Mouse (Mus musculus) cerebellum, adult 2 months (tissue): ENCODE results near the gene B2m. TPM values are rescaled to one million over a fixed set of nuclear protein-coding genes. Genes with fewer than 3 reads are reported as not detected.

ENCODE experiments used
- DNase-seq, 2 experiments: peaks; one replicate each; pipeline ENCODE4 v3.0.0; 2021
- H3K27ac ChIP-seq: fragments of 200-500 bp; 2 replicates; pipeline ENCODE4 v1.5.1; 2012; ENCODE audit warnings: low read length, control low read depth, inconsistent platforms; ENCODE audit not compliant: insufficient read depth
- H3K27me3 ChIP-seq: fragments of 200-500 bp; 2 replicates; pipeline ENCODE4 v1.6.1; 2012; ENCODE audit warnings: inconsistent platforms, mild to moderate bottlenecking, low read length, moderate library complexity; ENCODE audit not compliant: control insufficient read depth, insufficient read depth
- H3K4me1 ChIP-seq: fragments of 200-500 bp; 2 replicates; pipeline ENCODE4 v1.6.1; 2011; ENCODE audit warnings: low read length; ENCODE audit not compliant: control insufficient read depth, insufficient read depth
- H3K4me3 ChIP-seq: fragments of 200-500 bp; replicated peaks from 2 replicates; pipeline ENCODE3; 2011; ENCODE audit warnings: mild to moderate bottlenecking, low read depth, low read length, control low read depth; ENCODE audit not compliant: insufficient read depth
- CTCF ChIP-seq: fragments of 200-500 bp; IDR thresholded peaks from 2 replicates; pipeline ENCODE4 v1.5.1; 2011; ENCODE audit warnings: low read depth, mild to moderate bottlenecking, control low read depth, low read length, moderate library complexity, borderline replicate concordance; ENCODE audit not compliant: insufficient read depth
- POLR2A ChIP-seq: fragments of 200-500 bp; IDR thresholded peaks from 2 replicates; pipeline ENCODE4 v1.6.1; 2011; ENCODE audit warnings: low read length, control low read depth, borderline replicate concordance; ENCODE audit not compliant: insufficient read depth
- WGBS: fragments of 180-500 bp; shearing (Covaris S2); methylation state at CpG from one replicate; pipeline ENCODE4 v1.1.7; 2018; 5-methylcytosine and 5-hydroxymethylcytosine counted together
- polyA plus RNA-seq: library from polyadenylated mRNA; depleted of rRNA; stranded (reverse); fragments of >200 nt; gene quantifications from 2 replicates; pipeline ENCODE4 v1.2.3, GENCODE M21; 2012

The B2m gene
- polyA plus RNA-seq, 1 experiment: 152 TPM

DNA sequence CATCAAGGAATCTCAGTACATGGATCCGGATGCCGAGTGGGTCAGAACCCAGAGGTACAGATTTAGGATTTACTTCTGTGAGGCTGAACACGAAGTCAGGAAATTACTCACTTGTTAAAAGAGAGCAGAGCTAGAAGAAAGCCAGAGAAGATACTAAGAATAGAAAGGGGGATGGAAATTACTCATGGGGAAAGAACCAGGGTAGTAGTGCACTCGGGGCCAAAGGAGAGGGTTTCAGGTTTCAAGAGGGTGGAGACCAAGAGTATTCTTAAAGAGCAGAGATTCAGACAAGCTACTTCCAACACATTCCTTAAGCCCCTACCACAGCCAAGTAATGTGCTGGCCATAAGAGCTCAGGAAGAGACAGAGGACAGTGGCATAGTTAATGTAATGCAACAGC is 14.1 kb downstream of the B2m start:
- Histone ChIP-seq H3K4me3 (no peak overlapping the region), H3K27ac (no peak overlapping the region), H3K27me3 (no peaks in the 10 kb centered on the region), H3K4me1 (no peaks in the 10 kb centered on the region)
- WGBS: 23% methylated on average over 4 of the region's 4 CpGs
- TF ChIP-seq CTCF (no peak), POLR2A (no peak)
- no peak for DNase-seq

DNA sequence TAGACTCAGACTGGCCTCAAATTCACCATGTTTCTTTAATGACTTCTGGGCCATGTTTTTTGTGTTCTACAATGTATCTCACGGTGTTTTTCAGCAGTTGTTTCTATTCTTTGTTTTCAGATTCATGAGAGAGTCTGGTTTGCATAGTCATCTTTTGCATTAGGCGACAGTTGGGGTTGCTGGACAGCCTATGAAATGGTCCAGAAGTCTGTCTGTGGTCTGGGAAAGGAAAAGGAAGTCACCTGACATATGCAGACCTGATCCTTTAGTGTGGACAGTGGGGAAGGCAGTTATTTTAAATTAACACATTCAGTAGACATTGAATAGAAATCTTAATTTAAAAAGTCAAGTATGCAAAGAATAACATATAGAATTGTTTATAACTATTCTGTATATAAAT is 15.0 kb downstream of the B2m start:
- no peak overlapping the region for H3K27ac ChIP-seq
- TF ChIP-seq CTCF: no peak
- no peak for TF ChIP-seq POLR2A
- no peak overlapping the region for H3K4me3 ChIP-seq
- no peaks in the 10 kb centered on the region for H3K27me3 ChIP-seq
- no peak for DNase-seq
- no peaks in the 10 kb centered on the region for H3K4me1 ChIP-seq
- WGBS: 75% methylated on average over 2 of the region's 2 CpGs

DNA sequence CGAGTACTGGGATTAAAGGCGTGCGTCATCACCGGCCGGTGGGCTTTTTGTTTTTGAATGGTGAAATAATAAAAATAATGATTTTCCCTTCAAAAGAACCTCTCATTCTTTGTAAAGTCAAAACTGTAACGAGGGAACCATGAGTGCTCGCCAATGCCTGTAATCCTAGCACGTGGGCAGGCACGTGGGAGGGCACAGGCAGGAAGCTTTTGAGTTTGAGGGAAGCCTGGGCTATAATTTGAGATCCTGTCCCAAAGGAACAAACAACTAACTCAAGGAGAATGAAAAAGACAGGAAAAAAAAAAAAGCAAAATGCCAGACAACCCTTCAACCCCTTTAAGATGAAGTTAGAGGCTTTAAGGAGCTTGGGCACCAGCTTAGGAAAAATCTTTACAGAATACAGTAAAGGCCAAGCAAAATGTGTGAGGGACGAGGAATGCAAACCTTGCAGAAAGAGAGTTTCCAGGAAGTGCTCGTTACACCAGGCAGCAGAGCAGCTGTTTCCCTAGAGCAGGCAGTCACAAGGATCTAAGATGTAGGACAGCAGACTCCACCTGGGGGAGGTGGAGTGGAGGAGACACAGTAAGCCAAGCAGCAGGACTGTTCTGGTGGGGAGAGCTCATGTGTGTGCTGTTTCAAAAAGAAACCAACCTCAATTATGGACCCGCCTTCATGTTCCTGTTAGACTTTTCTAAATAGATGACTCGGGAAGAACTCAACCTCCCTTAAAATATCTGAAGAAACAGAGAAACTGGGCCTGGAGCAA is 16.1 kb downstream of the B2m start:
- Histone ChIP-seq H3K4me3 (no peak overlapping the region), H3K4me1 (no peaks in the 10 kb centered on the region), H3K27me3 (no peaks in the 10 kb centered on the region), H3K27ac (no peak overlapping the region)
- TF ChIP-seq POLR2A: no peak
- TF ChIP-seq CTCF: no peak
- 82% methylated on average over 13 of the region's 13 CpGs for WGBS
- DNase-seq: no peak

DNA sequence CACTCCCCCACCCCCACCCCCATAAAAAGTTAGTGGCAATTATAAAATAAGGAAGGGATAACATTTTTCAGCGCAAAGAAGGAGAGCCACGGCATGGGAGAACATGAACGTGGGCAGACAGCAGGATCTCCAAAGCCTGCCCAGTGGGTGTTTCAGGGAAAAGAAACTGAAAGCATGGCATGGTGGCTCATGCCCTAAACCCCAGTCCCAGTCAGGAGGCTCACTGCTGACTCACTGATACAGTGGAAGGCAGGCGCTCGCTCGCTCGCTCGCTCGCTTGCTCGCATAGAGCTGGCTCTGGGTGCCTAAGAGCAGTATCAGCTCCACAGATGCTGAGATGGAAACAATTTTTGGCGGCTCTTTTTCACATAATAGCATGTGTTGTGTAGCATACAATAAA is 16.8 kb downstream of the B2m start:
- TF ChIP-seq POLR2A: no peak
- no peak for TF ChIP-seq CTCF
- 78% methylated on average over 11 of the region's 11 CpGs for WGBS
- no peaks in the 10 kb centered on the region for H3K4me1 ChIP-seq
- H3K27me3 ChIP-seq: no peaks in the 10 kb centered on the region
- H3K27ac ChIP-seq: no peak overlapping the region
- no peak for DNase-seq
- H3K4me3 ChIP-seq: no peak overlapping the region

DNA sequence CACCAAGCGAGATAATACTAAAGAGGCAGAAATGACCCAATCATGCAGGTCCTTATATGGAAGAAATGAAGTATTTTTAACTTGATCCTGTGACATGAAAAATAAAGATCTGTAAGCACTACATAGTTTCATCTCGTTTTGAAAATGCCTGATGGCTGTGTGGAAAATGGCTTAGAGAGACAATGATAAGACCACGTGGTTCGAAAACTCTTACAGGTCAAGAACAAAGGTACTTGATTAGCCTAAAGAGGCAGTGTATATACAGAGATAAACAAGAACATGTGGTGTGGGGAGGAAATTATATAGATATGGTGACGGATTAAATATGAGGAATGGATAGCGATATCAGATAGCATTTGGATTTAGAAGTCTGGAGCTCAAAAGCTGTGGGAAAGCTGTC is 23.8 kb downstream of the B2m start:
- TF ChIP-seq POLR2A: no peak
- TF ChIP-seq CTCF: no peak
- Histone ChIP-seq H3K27me3 (no peaks in the 10 kb centered on the region), H3K4me1 (no peaks in the 10 kb centered on the region), H3K4me3 (no peak overlapping the region), H3K27ac (no peak overlapping the region)
- no peak for DNase-seq
- 92% methylated on average over 6 of the region's 6 CpGs for WGBS

DNA sequence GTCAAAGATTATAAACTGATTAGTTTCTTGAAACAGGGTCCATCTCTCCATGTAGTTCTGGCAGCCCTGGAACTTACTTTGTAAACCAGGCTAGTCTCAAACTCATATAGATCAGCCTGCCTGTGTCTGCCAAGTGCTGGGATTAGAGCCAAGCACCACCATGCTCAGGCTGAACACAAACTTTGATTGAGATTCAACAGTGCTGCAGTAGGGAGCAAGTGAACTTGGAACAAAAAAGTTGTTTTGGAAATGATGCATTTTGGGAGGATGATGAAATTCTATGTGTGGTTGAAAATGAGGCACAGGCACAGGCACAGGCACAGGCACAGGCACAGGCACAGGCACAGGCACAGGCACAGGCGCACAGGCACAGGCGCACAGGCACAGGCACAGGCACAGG is 24.7 kb downstream of the B2m start:
- DNase-seq: no peak
- no peak overlapping the region for H3K27ac ChIP-seq
- H3K27me3 ChIP-seq: no peaks in the 10 kb centered on the region
- H3K4me1 ChIP-seq: no peaks in the 10 kb centered on the region
- 86% methylated on average over 2 of the region's 2 CpGs for WGBS
- TF ChIP-seq POLR2A: no peak
- TF ChIP-seq CTCF: no peak
- no peak overlapping the region for H3K4me3 ChIP-seq

DNA sequence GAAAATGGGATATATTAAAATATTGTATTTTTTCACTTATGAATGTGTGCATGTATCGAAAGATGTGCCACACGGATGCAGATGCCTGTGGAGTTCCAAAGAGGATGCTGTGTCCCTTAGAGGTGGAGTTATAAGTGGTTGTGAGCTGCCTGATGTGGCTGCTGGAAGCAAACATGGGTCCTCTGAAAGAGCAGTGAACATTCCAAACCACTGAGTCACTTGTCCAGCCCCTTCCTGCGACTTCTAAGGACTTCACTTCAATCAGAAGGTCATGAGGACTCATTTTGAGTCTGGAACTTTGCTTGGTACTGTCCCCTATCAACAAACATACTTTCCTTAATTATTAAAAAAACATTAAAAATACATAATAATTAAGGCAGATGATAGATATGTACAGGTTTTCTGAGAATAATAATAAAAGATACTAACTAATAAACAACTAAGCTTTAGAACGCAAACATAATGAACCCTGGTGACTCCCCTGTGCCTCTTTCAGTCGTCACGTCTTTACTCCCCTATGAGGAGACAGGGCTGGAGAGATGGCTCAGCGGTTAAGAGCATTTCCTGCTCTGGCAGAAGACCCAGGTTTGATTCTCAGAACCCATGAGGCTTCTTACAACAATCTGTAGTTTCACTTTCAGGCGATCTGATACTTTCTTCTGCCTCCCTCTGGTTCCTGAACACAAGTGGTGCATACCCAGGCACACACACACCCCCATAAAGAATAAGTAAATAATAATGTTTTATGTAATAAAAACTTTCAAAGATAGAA is 32.8 kb downstream of the B2m start:
- H3K4me1 ChIP-seq: no peaks in the 10 kb centered on the region
- 72% methylated on average over 8 of the region's 8 CpGs for WGBS
- no peak for TF ChIP-seq CTCF
- no peak for TF ChIP-seq POLR2A

DNA sequence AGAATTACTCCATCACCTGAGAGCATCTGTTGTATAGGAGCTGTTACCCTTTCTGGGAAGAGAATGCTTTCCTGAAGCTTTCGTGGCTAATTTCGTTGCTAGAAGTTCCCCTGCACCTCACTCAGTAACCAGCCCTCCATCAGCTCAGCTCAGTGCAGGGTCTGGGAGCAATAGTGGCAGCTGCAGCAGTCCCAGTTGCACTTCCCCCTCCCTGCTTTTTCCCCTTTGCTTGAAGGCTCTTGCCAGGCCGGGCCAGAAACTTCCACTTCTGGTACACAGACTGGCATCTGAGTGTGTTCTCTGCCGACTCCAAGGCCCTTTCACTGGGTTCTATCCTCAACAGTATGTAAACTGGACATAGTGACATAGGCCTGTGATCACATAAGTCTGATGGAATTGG is 37.6 kb downstream of the B2m start:
- WGBS: 81% methylated on average over 4 of the region's 4 CpGs
- no peak for DNase-seq
- Histone ChIP-seq H3K4me3 (no peak overlapping the region), H3K27me3 (no peaks in the 10 kb centered on the region), H3K27ac (no peak overlapping the region), H3K4me1 (no peaks in the 10 kb centered on the region)
- no peak for TF ChIP-seq CTCF
- no peak for TF ChIP-seq POLR2A

More for the DNA sequence above, 32.8 kb downstream of the B2m start:
- no peak for DNase-seq
- H3K4me3 ChIP-seq: no peak overlapping the region
- no peak overlapping the region for H3K27ac ChIP-seq
- H3K27me3 ChIP-seq: no peaks in the 10 kb centered on the region
